Mouse (Mus musculus) yolk sac, embryonic 10.5 days (tissue): Measurements from ENCODE around the gene Kti12.

ENCODE experiments used
- DNase-seq: peaks from one replicate; pipeline ENCODE4 v3.0.0-alpha.2; 2017; ENCODE audit warnings: low spot score

The Kti12 gene

GRCm38 (mm10) chr4:108869730-108870374 lies 22.3 kb downstream of the Kti12 start:
- peak; percentile 79 for DNase-seq

DNA sequence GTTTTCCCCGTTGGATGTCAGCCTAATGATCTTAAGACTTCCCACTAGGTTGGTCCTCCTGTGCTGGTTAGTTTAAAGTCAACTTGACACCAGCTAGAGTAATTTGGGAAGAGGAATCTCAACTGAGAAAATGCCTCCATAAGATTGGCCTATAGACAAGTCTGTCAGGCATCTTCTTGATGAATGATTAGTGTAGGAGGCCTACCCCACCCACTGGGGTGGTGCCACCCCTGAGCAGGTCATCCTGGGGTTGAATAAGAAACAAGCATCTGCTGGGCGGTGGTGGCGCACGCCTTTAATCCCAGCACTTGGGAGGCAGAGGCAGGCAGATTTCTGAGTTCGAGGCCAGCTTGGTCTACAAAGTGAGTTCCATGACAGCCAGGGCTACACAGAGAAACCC lies 26.2 kb downstream of the Kti12 start:
- no peak for DNase-seq

- DNase-seq, result no peak
Observed at GRCm38 (mm10) chr4:108877901-108878300, 30.3 kb downstream of the Kti12 start.

DNA sequence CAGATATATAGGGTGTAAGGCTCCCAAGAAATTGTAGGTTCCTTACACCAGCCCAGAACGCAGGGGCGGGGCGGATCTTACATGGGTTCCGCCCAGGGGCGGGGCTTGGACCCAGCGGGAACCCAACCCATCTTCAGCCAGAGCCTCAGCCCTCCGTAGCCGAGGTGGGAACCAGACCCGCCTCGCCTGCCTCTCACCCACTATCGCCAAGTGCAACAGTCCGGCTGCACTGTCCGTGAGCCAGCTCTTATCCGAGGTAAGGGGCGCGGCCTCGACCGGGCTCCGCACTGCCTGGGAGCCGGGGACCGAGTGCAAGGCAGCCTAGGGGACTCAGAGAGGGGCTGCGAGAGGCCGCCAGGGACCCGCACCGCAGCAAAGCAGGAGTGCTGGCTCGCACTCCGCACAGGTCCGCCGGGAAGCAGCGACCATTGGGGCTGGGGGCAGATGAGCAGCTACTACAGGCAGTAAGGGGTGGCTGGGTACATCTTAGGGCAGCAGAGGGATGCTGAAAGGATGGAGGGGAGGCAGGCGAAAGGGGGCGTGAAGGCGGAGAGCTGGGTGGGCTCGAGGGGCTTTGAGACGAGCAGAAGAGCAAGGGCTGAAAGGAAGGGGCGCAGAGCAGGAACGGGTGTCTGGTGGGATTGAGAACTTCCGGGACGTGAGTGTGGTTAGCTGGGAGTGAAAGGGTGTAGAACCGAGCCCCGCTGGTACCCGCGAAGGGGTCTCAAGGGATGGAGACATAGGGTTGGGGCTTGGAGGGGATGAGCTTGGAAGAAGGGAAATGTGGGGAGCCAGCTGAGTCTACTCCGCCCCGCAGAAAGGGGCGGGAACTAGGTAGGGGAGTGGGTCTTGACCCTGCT lies 31.6 kb downstream of the Kti12 start, which contains the start of gene Rab3b:
TSS of gene Rab3b (plus strand) at position 101 of the 860 bp plus-strand sequence.
- peak; percentile 77 for DNase-seq

DNA sequence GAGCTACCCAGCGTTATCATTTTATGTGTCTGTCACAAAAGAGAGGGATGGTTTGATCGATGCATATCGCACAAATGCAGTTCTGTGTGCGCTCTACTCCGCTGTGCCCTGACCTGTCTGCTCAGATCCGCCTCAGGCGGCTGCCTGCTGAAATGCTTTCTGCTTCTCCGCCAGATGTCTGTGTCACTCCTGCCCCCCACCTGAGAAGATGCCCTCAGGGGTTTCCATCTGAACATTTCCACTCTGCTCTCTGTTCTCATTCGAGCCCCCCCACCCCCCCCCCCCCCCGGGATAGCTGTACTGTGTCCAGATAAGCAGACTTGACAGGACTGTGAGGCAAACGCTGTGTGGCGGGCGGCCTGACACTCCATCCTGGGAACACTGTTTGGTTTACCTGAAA lies 36.2 kb downstream of the Kti12 start:
- no peak for DNase-seq

DNA sequence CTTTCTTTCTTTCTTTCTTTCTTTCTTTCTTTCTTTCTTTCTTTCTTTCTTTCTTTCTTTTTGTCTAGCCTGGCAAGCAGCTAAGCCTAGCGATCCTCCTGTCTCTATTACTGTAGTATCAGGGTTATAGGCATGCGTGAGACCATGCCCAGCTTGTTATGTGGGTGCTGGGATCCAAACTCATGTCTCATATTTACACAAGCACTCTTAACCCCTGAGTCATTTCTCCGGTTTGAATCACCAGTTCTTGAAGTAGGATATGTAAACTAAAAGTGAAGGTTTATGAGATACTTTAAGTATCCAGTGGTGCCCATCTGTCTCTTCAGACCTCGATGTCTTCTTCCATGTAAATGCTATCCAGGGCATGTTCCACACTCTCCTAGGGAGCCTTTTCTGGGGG lies 39.9 kb downstream of the Kti12 start:
- no peak for DNase-seq

- no peak for DNase-seq
Observed at GRCm38 (mm10) chr4:108890876-108891275, 43.3 kb downstream of the Kti12 start.
